Mouse (Mus musculus): ENCODE data around the gene Afap1l2. TPM values are rescaled to one million over a fixed set of nuclear protein-coding genes. Genes with fewer than 3 reads are reported as not detected.

Afap1l2 gene
- total and polyA plus RNA-seq, 2 experiments from 2014 or later: 8.1 to 15.3 TPM

DNA sequence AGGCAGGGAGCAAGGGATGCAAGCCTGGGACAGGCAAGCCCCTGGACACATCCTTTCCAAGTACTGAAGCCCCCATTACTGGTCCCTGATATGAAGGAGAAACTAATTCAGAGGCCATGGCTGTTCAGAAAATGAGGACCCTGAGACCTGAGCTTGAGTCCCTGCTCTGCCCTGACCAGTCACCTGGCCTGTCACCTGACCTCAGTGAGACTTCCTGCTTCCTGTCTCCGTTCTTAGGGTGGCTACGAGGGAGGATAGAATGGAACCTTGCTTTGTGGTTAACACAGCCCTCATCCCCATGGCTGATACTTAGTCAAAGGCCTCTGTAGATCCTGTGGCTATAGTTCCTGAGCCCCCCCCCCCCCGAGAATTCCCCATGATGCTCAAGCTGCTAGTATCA is 103.9 kb downstream of the Afap1l2 start:
- no peaks in the 10 kb centered on the region for H3K27me3 ChIP-seq (ENCODE audit: insufficient read depth, low read length)
- H3K9ac ChIP-seq (replicated peaks; ENCODE audit: low read length, poor library complexity, severe bottlenecking): no peak overlapping the region
- 77% methylated on average over 3 of the region's 3 CpGs for WGBS
- no peak overlapping the region for H3K4me2 ChIP-seq (ENCODE audit: low read depth, low read length, poor library complexity, severe bottlenecking)
- no peak overlapping the region for H3K27ac ChIP-seq (ENCODE audit: low read depth, low read length)
- H3K4me3 ChIP-seq (ENCODE audit: low read depth, low read length): no peak overlapping the region
- H3K9me3 ChIP-seq (ENCODE audit: low read length): no peaks in the 10 kb centered on the region
- TF ChIP-seq CTCF (IDR thresholded peaks at IDR 0.05): no peak
- no peak for ATAC-seq (ENCODE audit: low FRiP score)
- no peak for DNase-seq (ENCODE audit: low spot score)
- no peaks in the 10 kb centered on the region for H3K4me1 ChIP-seq (ENCODE audit: insufficient read depth, low read length)
- no peaks in the 10 kb centered on the region for H3K36me3 ChIP-seq (ENCODE audit: insufficient read depth, low read length)

DNA sequence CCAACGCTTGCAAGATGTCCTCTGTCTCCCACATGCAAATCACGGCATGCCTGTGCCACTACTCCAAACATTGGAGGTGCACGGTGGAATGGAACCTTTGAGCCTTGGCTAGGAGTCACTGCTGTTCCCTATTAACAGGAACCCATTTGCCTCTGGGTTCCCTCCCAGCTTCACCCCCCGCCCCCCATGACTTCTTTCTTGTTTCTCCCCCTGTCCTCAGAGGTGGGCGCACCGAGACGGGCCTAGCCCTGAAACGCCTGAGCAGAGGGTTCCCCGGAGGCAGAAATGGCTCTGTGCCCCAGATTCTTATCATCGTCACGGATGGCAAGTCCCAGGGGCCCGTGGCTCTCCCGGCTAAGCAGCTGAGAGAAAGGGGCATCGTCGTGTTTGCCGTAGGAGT is 110.4 kb downstream of the Afap1l2 start:
- no peak for DNase-seq (ENCODE audit: low spot score)
- H3K27ac ChIP-seq (ENCODE audit: low read depth, low read length): no peak overlapping the region
- 73% methylated on average over 16 of the region's 16 CpGs for WGBS
- no peak for ATAC-seq (ENCODE audit: low FRiP score)
- no peak overlapping the region for H3K9ac ChIP-seq (replicated peaks; ENCODE audit: low read length, poor library complexity, severe bottlenecking)
- no peak for TF ChIP-seq CTCF (IDR thresholded peaks at IDR 0.05)
- H3K4me1 ChIP-seq (ENCODE audit: insufficient read depth, low read length): no peaks in the 10 kb centered on the region
- H3K4me3 ChIP-seq (ENCODE audit: low read depth, low read length): no peak overlapping the region
- H3K9me3 ChIP-seq (ENCODE audit: low read length): no peaks in the 10 kb centered on the region
- H3K4me2 ChIP-seq (ENCODE audit: low read depth, low read length, poor library complexity, severe bottlenecking): no peak overlapping the region
- H3K36me3 ChIP-seq (ENCODE audit: insufficient read depth, low read length): no peaks in the 10 kb centered on the region
- no peaks in the 10 kb centered on the region for H3K27me3 ChIP-seq (ENCODE audit: insufficient read depth, low read length)

DNA sequence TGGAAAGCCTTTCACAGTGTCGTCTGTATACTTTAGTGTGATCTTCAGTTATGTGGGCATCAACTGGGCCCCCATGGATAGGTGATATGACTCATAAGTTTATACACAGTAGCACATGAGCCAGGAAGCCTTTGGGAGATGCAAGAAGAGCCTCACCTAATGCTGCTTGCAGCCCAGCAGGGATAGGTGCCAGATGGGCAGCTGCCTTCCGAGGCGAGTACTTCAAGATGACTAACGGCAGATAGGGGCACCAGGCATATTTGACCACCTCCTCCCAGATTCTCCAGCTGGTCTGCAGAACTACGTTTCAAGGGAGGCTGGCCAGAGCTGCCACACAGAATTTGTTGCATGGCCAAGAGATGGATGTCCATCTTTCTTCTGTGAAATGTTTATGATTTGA is 114.7 kb downstream of the Afap1l2 start:
- Histone ChIP-seq H3K9ac (replicated peaks; ENCODE audit: low read length, poor library complexity, severe bottlenecking) (no peak overlapping the region), H3K4me2 (ENCODE audit: low read depth, low read length, poor library complexity, severe bottlenecking) (no peak overlapping the region), H3K27ac (ENCODE audit: low read depth, low read length) (no peak overlapping the region), H3K27me3 (ENCODE audit: insufficient read depth, low read length) (no peaks in the 10 kb centered on the region), H3K9me3 (ENCODE audit: low read length) (no peaks in the 10 kb centered on the region), H3K36me3 (ENCODE audit: insufficient read depth, low read length) (no peaks in the 10 kb centered on the region), H3K4me3 (ENCODE audit: low read depth, low read length) (no peak overlapping the region), H3K4me1 (ENCODE audit: insufficient read depth, low read length) (no peaks in the 10 kb centered on the region)
- 87% methylated on average over 5 of the region's 5 CpGs for WGBS
- TF ChIP-seq CTCF (IDR thresholded peaks at IDR 0.05): no peak
- no peak for ATAC-seq (ENCODE audit: low FRiP score)
- no peak for DNase-seq (ENCODE audit: low spot score)

DNA sequence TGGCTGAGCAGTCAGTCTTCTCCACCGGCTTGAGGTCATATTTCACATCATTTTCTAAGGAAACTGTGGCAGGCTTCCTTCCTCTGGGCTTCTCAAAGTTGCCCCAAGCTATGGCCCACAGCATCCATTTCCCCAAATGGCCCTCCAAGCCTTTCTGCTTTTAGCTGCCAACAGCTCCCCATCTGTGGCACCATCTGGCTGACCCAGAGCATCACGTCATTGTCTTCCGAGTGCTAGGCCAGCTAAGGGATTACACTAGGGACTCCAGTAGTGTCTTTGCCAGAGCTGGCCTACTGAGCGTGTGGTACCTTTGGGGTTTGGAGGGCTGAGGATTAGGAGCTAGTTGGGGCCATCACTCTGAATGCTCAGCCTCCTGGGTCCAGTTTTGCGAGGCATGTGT is 115.4 kb downstream of the Afap1l2 start:
- H3K9ac ChIP-seq (replicated peaks; ENCODE audit: low read length, poor library complexity, severe bottlenecking): no peak overlapping the region
- no peaks in the 10 kb centered on the region for H3K4me1 ChIP-seq (ENCODE audit: insufficient read depth, low read length)
- ATAC-seq (ENCODE audit: low FRiP score) (no peak), DNase-seq (ENCODE audit: low spot score) (peak; percentile 47)
- no peak for TF ChIP-seq CTCF (IDR thresholded peaks at IDR 0.05)
- no peak overlapping the region for H3K27ac ChIP-seq (ENCODE audit: low read depth, low read length)
- H3K4me2 ChIP-seq (ENCODE audit: low read depth, low read length, poor library complexity, severe bottlenecking): no peak overlapping the region
- 81% methylated on average over 5 of the region's 5 CpGs for WGBS
- no peak overlapping the region for H3K4me3 ChIP-seq (ENCODE audit: low read depth, low read length)
- no peaks in the 10 kb centered on the region for H3K9me3 ChIP-seq (ENCODE audit: low read length)
- no peaks in the 10 kb centered on the region for H3K27me3 ChIP-seq (ENCODE audit: insufficient read depth, low read length)
- H3K36me3 ChIP-seq (ENCODE audit: insufficient read depth, low read length): no peaks in the 10 kb centered on the region

DNA sequence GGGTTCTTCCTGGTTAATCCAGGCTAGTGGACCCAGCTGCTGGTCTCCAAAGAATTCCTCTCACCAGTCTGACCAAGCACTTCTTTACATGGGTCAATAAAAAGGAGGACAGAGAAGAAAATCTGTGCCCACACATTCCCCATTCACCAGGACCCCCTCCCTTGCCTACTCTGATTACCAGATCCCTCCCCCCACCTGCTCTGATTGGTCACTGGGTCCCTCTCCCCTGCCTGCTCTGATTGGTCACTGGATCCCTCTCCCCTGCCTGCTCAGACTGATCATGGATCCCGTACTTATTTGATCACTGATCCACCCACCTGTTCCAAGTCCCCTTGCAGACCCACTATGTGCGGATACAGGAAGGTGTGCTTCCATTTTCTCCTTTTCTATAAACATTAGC is 116.6 kb downstream of the Afap1l2 start:
- H3K27me3 ChIP-seq (ENCODE audit: insufficient read depth, low read length): no peaks in the 10 kb centered on the region
- no peak overlapping the region for H3K9ac ChIP-seq (replicated peaks; ENCODE audit: low read length, poor library complexity, severe bottlenecking)
- no peak overlapping the region for H3K4me2 ChIP-seq (ENCODE audit: low read depth, low read length, poor library complexity, severe bottlenecking)
- ATAC-seq (ENCODE audit: low FRiP score) (no peak), DNase-seq (ENCODE audit: low spot score) (no peak)
- no peaks in the 10 kb centered on the region for H3K4me1 ChIP-seq (ENCODE audit: insufficient read depth, low read length)
- WGBS: 61% methylated on average over 2 of the region's 2 CpGs
- H3K4me3 ChIP-seq (ENCODE audit: low read depth, low read length): no peak overlapping the region
- TF ChIP-seq CTCF (IDR thresholded peaks at IDR 0.05): no peak
- H3K9me3 ChIP-seq (ENCODE audit: low read length): no peaks in the 10 kb centered on the region
- H3K36me3 ChIP-seq (ENCODE audit: insufficient read depth, low read length): no peaks in the 10 kb centered on the region
- no peak overlapping the region for H3K27ac ChIP-seq (ENCODE audit: low read depth, low read length)

DNA sequence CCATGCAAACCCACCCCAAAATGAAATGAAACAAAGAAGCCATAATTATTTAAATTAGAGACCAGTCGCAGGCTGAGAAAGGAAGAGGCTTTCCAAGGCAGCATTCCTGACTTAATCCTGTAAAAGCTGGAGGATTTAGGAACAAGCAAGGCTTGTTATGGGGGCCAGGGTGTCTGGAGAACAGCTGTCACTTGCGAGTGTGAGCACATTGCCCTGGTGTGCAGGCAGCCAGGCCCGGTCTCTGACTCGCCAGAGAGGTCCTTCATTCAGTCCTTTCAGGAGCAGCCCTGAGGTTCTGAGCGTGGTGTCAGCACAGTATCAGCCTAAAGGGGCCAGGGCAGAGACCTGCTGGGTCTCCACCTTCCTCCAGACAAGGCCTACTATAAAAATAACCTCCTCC is 119.4 kb downstream of the Afap1l2 start:
- Histone ChIP-seq H3K27me3 (ENCODE audit: insufficient read depth, low read length) (no peaks in the 10 kb centered on the region), H3K36me3 (ENCODE audit: insufficient read depth, low read length) (no peaks in the 10 kb centered on the region), H3K4me2 (ENCODE audit: low read depth, low read length, poor library complexity, severe bottlenecking) (no peak overlapping the region), H3K27ac (ENCODE audit: low read depth, low read length) (no peak overlapping the region), H3K4me1 (ENCODE audit: insufficient read depth, low read length) (no peaks in the 10 kb centered on the region), H3K4me3 (ENCODE audit: low read depth, low read length) (no peak overlapping the region), H3K9me3 (ENCODE audit: low read length) (no peaks in the 10 kb centered on the region), H3K9ac (replicated peaks; ENCODE audit: low read length, poor library complexity, severe bottlenecking) (no peak overlapping the region)
- DNase-seq (ENCODE audit: low spot score) (no peak), ATAC-seq (ENCODE audit: low FRiP score) (no peak)
- 35% methylated on average over 5 of the region's 5 CpGs for WGBS
- TF ChIP-seq CTCF (IDR thresholded peaks at IDR 0.05): no peak

All from midbrain, postnatal 0 days (tissue).